Mouse (Mus musculus) natural killer cell, adult 2 months (primary cell): Measurements from ENCODE around the gene Trit1.

ENCODE experiments used
- DNase-seq, 2 experiments: peaks; one replicate each; pipeline ENCODE4 v3.0.0; 2022; ENCODE audit warnings: low spot score in 2 of 2

The Trit1 gene

GRCm38 (mm10) chr4:123044842-123045241 is 28.4 kb downstream of the Trit1 start:
- no peak for DNase-seq

GRCm38 (mm10) chr4:123046300-123046699 is 29.9 kb downstream of the Trit1 start:
- no peak for DNase-seq

- DNase-seq = peak; percentile 41 to 47
Measured at GRCm38 (mm10) chr4:123050681-123051211, 34.3 kb downstream of the Trit1 start.

GRCm38 (mm10) chr4:123053179-123053578 is 36.8 kb downstream of the Trit1 start:
- DNase-seq = no peak

- no peak for DNase-seq
Measured at GRCm38 (mm10) chr4:123054172-123054790, 37.9 kb downstream of the Trit1 start.

GRCm38 (mm10) chr4:123056560-123057109 is 40.2 kb downstream of the Trit1 start:
- DNase-seq = no peak

- no peak for DNase-seq
Measured at GRCm38 (mm10) chr4:123057957-123058356, 41.6 kb downstream of the Trit1 start.

- no peak for DNase-seq
Measured at GRCm38 (mm10) chr4:123061744-123062143, 45.3 kb downstream of the Trit1 start.

- no peak for DNase-seq
Measured at GRCm38 (mm10) chr4:123068646-123069045, 52.2 kb downstream of the Trit1 start.

GRCm38 (mm10) chr4:123071266-123071966 is 55.0 kb downstream of the Trit1 start:
- peak in 1 of 2 experiments; percentile 39 for DNase-seq

- DNase-seq = no peak
Measured at GRCm38 (mm10) chr4:123076928-123077327, 60.5 kb downstream of the Trit1 start.

GRCm38 (mm10) chr4:123078231-123078630 is 61.8 kb downstream of the Trit1 start:
- no peak for DNase-seq

- no peak for DNase-seq
Measured at GRCm38 (mm10) chr4:123080791-123081190, 64.4 kb downstream of the Trit1 start.

GRCm38 (mm10) chr4:123082283-123083163 is 66.1 kb downstream of the Trit1 start:
- peak; percentile 27 to 59 for DNase-seq

GRCm38 (mm10) chr4:123083323-123083902 is 67.0 kb downstream of the Trit1 start:
- DNase-seq = no peak

GRCm38 (mm10) chr4:123085290-123085689 is 68.9 kb downstream of the Trit1 start:
- no peak for DNase-seq

- DNase-seq = no peak
Measured at GRCm38 (mm10) chr4:123086381-123086780, 70.0 kb downstream of the Trit1 start.

GRCm38 (mm10) chr4:123092621-123093020 is 76.2 kb downstream of the Trit1 start:
- no peak for DNase-seq

GRCm38 (mm10) chr4:123093064-123093776 is 76.8 kb downstream of the Trit1 start:
- DNase-seq = no peak

- DNase-seq = no peak
Measured at GRCm38 (mm10) chr4:123093869-123094268, 77.5 kb downstream of the Trit1 start.
